Mouse (Mus musculus): ENCODE data around the gene Hbb-bs.
"Not testable (repeated sequence)": the region's sequence is repeated elsewhere in the genome, so short reads cannot be mapped to it uniquely, and the experiment has no call there.

DNA sequence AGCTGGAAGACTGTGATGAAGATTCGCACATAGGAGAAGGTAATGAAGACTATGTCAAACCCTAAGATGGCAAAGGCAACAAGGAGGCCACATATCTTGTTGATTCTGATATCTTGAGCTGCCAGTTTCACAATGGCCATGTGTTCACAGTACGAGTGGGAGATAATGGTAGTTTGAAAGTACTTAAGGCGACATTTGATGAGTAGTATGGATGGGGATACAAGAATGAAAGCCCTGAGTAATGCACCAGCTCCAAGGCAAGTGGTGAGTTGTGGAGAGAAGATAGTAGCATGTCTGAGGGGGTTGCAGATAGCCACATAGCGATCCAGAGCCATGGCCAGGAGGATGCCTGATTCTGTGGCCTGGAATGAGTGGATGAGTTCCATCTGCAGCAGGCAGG is 50.2 kb downstream of the Hbb-bs start:
- not testable (repeated sequence) for TF ChIP-seq CTCF (IDR thresholded peaks at IDR 0.05; ENCODE audit: control insufficient read depth, insufficient read depth, insufficient read length); USF1 (IDR thresholded peaks at IDR 0.05; ENCODE audit: low read depth); FOSL1 (IDR thresholded peaks at IDR 0.05; ENCODE audit: insufficient read depth, low read length, poor library complexity, severe bottlenecking); CEBPB (IDR thresholded peaks at IDR 0.05; ENCODE audit: low read depth); MYOG (IDR thresholded peaks at IDR 0.05; ENCODE audit: control insufficient read depth, extremely low read depth, insufficient read length); MYOD1 (IDR thresholded peaks at IDR 0.05; ENCODE audit: control insufficient read depth, insufficient read length, low read depth)

Measured in C2C12 (cell line).